Mouse (Mus musculus): ENCODE data around the gene Phf3. TPM values are rescaled to one million over a fixed set of nuclear protein-coding genes. Genes with fewer than 3 reads are reported as not detected.

Phf3 gene
- total RNA-seq (2014; rRNA removed) (40.9 and 57.4 TPM in 2 replicates), polyA plus RNA-seq (2015; fragmentation: Nextera tagmentation; extraction: Ambion mirVana) (31.6 and 31.7 TPM in 2 replicates)

DNA sequence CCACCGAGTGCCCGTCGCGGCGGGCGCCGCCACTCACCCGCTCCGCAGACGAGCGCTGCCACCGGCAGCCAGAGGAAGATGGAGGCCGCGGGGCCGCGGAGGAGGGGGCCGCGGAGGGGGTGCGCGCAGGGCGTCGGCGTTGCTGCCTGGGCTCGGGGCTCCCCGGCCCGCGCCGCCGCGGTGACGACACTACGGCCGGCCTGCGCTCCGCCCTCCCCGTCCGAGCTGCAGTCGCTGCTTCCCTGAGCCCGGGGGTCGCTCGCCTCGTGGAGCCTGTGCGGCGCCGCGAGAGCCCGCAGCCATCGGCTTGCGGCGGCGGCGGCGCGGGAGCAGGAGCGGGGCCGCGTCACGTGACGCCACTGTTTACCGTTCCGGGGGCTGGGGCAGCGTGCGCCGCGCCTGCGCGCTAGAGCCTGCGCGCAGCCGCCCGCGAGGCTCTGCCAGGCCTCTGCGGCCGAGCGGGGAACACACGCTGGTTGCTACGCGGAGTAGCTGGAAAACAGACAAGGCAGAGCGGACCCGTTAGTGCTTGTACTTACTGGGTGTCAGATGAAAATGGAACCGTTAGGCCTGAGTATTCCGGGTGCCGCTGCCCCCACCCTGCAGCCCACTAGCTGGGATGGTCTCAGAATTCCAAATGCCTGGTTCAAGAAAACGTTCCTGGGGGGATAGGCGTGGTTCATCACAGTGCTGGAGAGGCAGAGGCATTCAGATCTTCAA lies at the start of gene Phf3:
Gene Phf3, minus strand, starts transcription at position 381 of the 720 bp plus-strand sequence.
- Histone ChIP-seq H3K9me3 (ENCODE audit: low read length) (no peaks in the 10 kb centered on the region), H3K36me3 (ENCODE audit: insufficient read depth, low read length) (no peaks in the 10 kb centered on the region), H3K4me3 (ENCODE audit: low read length) (peak within 1 kb of the TSS; percentile 89), H3K27me3 (ENCODE audit: insufficient read depth, low read length) (no peaks in the 10 kb centered on the region), H3K9ac (replicated peaks; ENCODE audit: low read length) (peak within 1 kb of the TSS; percentile 91), H3K4me2 (ENCODE audit: low read depth, low read length) (peak within 1 kb of the TSS; percentile 60), H3K4me1 (ENCODE audit: insufficient read depth, low read length) (peaks cover 4% of the 10 kb centered on the region; the same call in 1 of the 2 replicates), H3K27ac (peak within 1 kb of the TSS; percentile 98)
- DNase-seq (ENCODE audit: low spot score) (peak; percentile 97), ATAC-seq (peak; percentile 96)
- WGBS: under 1% methylated on average over 66 of the region's 85 CpGs
- no peak for TF ChIP-seq CTCF (IDR thresholded peaks at IDR 0.05; ENCODE audit: low read depth)

DNA sequence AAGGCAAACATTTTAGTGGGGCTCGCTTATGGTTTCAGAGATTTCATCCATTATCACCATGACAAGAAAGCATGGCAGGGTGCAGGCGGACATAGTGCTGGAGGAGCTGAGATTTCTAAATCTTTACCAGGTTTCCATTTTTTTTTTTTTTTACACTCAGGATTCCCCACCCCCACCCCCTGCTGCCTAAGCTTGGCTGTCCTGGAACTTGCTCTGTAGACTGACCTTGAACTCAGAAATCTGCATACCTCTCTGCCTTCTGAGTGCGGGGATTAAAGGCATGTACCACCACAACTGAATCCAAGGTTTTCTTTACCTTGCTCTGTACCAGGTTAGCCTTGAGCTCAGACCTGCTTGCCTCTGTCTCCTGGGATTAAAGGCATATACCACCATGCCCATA lies 48.5 kb upstream of the Phf3 start:
- ATAC-seq: no peak
- no peak for TF ChIP-seq CTCF (IDR thresholded peaks at IDR 0.05; ENCODE audit: low read depth)

DNA sequence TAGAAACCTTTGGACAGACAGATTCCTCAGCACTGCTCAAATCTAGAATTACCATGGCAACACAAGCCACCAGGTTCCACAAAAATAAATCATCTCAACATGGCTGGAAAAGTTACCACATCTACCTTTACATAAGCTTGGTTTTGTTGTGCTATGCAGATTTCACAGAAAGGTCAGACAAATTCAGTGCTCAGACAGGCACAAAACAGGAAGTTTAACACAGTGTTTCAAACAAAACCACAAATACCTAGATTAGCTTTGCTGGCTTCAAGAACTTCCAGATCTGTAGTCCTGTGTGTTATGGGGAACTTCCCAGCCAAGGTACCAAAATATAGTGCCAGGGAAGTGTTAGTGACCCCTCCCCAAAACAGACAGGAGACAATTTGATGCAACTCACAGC lies 47.5 kb upstream of the Phf3 start:
- no peaks in the 10 kb centered on the region for H3K4me1 ChIP-seq (ENCODE audit: insufficient read depth, low read length)
- H3K9ac ChIP-seq (replicated peaks; ENCODE audit: low read length): no peak overlapping the region
- H3K9me3 ChIP-seq (ENCODE audit: low read length): 0 out of 2 replicates have a peak, but pooled peaks cover 5% of the 10 kb centered on the region
- H3K27me3 ChIP-seq (ENCODE audit: insufficient read depth, low read length): no peaks in the 10 kb centered on the region
- H3K4me2 ChIP-seq (ENCODE audit: low read depth, low read length): no peak overlapping the region
- no peaks in the 10 kb centered on the region for H3K36me3 ChIP-seq (ENCODE audit: insufficient read depth, low read length)
- H3K4me3 ChIP-seq (ENCODE audit: low read length): no peak overlapping the region
- ATAC-seq (no peak), DNase-seq (ENCODE audit: low spot score) (no peak)
- no peak overlapping the region for H3K27ac ChIP-seq
- TF ChIP-seq CTCF (IDR thresholded peaks at IDR 0.05; ENCODE audit: low read depth): no peak

More for the DNA sequence above, 48.5 kb upstream of the Phf3 start:
- Histone ChIP-seq H3K4me2 (ENCODE audit: low read depth, low read length) (no peak overlapping the region), H3K9me3 (ENCODE audit: low read length) (0 out of 2 replicates have a peak, but pooled peaks cover 5% of the 10 kb centered on the region), H3K36me3 (ENCODE audit: insufficient read depth, low read length) (no peaks in the 10 kb centered on the region), H3K4me1 (ENCODE audit: insufficient read depth, low read length) (no peaks in the 10 kb centered on the region), H3K4me3 (ENCODE audit: low read length) (no peak overlapping the region), H3K9ac (replicated peaks; ENCODE audit: low read length) (no peak overlapping the region), H3K27me3 (ENCODE audit: insufficient read depth, low read length) (no peaks in the 10 kb centered on the region), H3K27ac (no peak overlapping the region)
- DNase-seq (ENCODE audit: low spot score): no peak
- WGBS: 86% methylated on average over 3 of the region's 3 CpGs

DNA sequence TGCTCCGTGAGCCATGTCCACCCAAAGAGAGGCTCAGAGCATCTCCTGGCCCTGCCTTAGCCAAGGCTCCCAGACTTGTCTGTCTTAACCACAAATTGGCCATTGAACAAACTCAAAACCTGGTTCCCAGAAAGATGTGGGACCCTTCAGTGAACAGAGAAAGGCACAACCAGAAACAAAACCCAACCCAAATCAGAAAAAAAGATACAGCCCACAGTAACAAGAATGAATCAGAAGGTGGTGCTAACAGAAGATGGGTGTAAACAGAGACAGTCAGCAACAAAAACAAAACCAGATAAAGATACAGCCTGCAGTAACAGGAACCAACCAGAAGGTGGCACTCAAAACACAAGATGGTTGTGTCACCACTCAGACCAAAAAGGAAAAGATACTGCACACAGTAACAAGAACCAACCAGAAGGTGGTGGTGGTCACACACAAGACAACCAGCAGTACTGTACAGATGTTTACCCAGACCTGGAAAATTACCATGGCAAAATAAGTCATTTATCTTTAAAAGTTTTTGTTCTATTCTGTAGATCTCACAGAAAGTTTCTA lies 47.0 kb upstream of the Phf3 start:
- ATAC-seq: no peak
- peak; percentile 9 for DNase-seq (ENCODE audit: low spot score)
- H3K4me2 ChIP-seq (ENCODE audit: low read depth, low read length): no peak overlapping the region
- TF ChIP-seq CTCF (IDR thresholded peaks at IDR 0.05; ENCODE audit: low read depth): peak; percentile 65
- no peak overlapping the region for H3K4me3 ChIP-seq (ENCODE audit: low read length)
- no peak overlapping the region for H3K9ac ChIP-seq (replicated peaks; ENCODE audit: low read length)
- WGBS: 95% methylated on average over 1 of the region's 1 CpGs
- no peaks in the 10 kb centered on the region for H3K27me3 ChIP-seq (ENCODE audit: insufficient read depth, low read length)
- H3K36me3 ChIP-seq (ENCODE audit: insufficient read depth, low read length): no peaks in the 10 kb centered on the region
- H3K27ac ChIP-seq: no peak overlapping the region
- H3K4me1 ChIP-seq (ENCODE audit: insufficient read depth, low read length): no peaks in the 10 kb centered on the region
- 0 out of 2 replicates have a peak, but pooled peaks cover 5% of the 10 kb centered on the region for H3K9me3 ChIP-seq (ENCODE audit: low read length)

DNA sequence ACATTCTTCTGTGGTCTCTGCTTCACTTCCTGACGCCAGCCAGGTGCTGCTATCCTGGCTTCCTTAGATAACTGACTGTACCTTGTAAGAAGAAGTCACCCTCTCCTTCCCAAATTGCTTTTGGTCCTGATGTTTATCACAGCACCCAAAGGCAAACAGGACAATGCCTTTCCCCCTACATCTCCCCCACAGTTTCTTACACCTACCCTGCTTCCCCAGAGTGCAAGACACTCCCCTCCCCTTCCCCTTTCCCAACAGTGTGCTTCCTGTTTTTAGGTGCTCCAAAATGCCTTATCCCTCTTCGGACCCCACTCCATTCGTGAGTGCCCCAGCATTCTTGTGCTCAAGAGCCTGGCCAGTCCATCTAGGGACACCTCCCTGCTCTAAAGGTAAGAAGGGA lies 36.5 kb upstream of the Phf3 start:
- H3K9me3 ChIP-seq (ENCODE audit: low read length): no peaks in the 10 kb centered on the region

DNA sequence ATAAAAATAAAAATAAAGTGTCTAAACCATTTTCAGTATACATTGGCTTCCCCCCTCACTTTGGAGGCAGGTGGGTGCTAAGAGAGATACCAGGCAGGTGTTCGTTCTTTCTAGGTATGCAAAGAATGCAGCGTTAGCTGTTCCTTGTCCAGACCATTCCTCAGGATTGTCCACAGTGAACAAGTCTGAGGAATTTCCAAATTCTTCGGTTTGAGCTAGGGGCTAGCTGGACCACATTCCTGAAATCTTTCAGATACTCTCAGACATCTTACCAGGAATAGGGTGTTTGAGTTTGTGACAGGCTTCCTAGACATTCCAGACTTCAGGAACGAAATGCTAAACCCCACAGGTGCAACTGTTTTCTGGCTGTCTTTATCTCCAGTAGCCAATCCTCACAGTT lies 35.1 kb upstream of the Phf3 start:
- Histone ChIP-seq H3K4me2 (ENCODE audit: low read depth, low read length) (no peak overlapping the region), H3K4me1 (ENCODE audit: insufficient read depth, low read length) (no peaks in the 10 kb centered on the region), H3K9me3 (ENCODE audit: low read length) (no peaks in the 10 kb centered on the region), H3K4me3 (ENCODE audit: low read length) (no peak overlapping the region), H3K9ac (replicated peaks; ENCODE audit: low read length) (no peak overlapping the region), H3K27me3 (ENCODE audit: insufficient read depth, low read length) (no peaks in the 10 kb centered on the region), H3K36me3 (ENCODE audit: insufficient read depth, low read length) (no peaks in the 10 kb centered on the region), H3K27ac (no peak overlapping the region)
- DNase-seq (ENCODE audit: low spot score): no peak
- 86% methylated on average over 4 of the region's 4 CpGs for WGBS
- TF ChIP-seq CTCF (IDR thresholded peaks at IDR 0.05; ENCODE audit: low read depth): no peak
- ATAC-seq: no peak

More for the DNA sequence above, 36.5 kb upstream of the Phf3 start:
- DNase-seq (ENCODE audit: low spot score) (no peak), ATAC-seq (no peak)
- Histone ChIP-seq H3K27ac (no peak overlapping the region), H3K27me3 (ENCODE audit: insufficient read depth, low read length) (no peaks in the 10 kb centered on the region), H3K36me3 (ENCODE audit: insufficient read depth, low read length) (no peaks in the 10 kb centered on the region), H3K4me3 (ENCODE audit: low read length) (no peak overlapping the region), H3K4me2 (ENCODE audit: low read depth, low read length) (no peak overlapping the region), H3K9ac (replicated peaks; ENCODE audit: low read length) (no peak overlapping the region), H3K4me1 (ENCODE audit: insufficient read depth, low read length) (no peaks in the 10 kb centered on the region)
- WGBS: 73% methylated on average over 3 of the region's 3 CpGs
- no peak for TF ChIP-seq CTCF (IDR thresholded peaks at IDR 0.05; ENCODE audit: low read depth)

All from hindbrain, postnatal 0 days (tissue).